Mouse (Mus musculus) brain, embryonic 18.5 days (tissue): ENCODE data around the gene Hoxd12.

Experiments used
- DNase-seq: peaks from one replicate; pipeline ENCODE4 v3.0.0-alpha.2; 2012; ENCODE audit warnings: low read depth, low spot score

Gene Hoxd12

DNA sequence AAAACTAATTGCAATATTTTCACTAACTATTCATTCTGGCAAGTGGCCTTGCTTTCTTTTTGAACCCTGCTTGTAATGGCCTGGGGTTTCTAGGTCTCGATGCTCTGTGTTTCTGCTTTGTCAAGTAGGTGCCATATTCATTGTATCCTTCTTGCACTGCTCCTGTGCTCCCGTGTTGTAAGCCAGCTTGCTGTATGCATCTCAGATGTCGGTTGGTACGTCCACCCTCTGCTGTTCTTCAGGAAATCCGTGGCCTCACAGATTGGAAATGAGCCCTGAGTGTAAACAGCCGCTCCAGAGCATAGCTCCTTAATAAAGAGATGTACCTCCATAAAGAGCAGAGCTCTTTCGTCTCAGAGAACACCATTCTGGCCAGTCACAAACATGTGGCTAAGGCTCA is 32.8 kb downstream of the Hoxd12 start:
- no peak for DNase-seq

DNA sequence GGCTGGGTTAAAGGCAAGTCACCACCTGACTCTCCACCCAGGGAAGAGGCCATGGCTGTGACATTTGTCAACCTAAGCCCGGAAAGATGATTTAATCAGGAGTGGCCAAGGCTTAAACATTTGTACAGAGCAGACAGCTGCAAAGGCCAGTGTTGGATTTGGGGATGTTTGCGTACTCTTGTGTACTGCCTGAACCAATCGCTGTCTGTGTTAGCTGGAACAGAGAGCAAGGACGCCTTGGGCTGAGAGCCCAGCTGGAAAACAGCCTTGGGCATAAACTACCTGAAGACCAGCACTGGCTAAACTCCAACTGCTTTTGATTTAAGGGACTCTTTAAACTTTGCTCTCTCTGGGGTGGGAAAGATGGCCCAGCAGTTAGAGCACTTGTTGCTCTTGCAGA is 33.9 kb downstream of the Hoxd12 start:
- DNase-seq, result no peak

DNA sequence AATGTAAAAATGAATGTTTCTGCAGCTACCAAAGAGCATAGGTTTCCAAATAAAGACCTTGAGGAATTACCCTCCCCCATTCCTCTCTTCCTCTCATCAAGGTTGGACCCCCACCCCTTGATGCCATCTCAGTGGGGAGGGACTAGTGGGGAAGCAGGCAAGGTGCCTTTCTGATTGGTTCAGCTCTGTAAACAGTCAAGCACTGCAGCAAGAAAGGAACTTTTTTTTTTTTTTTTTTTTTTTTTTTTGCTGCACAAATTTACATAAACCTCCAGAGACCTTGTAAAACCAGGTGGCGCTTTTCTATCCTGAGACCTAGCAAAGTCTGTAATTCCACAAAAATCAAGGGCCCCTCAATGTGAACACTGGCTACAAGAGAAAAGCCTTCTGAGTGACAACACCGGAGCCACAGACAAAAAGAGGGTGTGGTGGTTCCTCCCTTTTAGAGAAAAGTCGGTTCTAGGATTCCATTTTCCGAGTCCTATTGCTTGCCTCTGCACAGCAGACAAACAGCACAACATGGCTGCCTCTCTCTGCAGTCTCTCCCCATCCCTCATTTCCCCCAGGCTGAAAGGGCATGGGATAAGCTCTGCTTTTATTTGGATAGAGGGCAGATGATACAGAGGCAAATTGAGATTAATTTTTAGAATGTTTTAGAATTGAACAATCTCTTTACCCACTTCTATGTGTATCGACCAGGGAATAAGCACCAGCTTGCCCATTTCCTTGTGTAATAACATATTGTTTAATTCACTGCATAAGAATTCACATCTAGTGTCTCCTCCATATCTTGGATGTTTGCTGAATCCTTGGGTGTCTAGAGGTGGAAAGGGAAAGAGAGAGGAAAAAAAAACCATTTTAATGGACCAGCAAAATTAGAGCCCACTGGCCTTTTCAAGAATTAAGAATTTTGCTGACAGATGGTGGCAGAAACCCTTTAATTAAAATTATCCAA is 34.9 kb downstream of the Hoxd12 start:
- no peak for DNase-seq

DNA sequence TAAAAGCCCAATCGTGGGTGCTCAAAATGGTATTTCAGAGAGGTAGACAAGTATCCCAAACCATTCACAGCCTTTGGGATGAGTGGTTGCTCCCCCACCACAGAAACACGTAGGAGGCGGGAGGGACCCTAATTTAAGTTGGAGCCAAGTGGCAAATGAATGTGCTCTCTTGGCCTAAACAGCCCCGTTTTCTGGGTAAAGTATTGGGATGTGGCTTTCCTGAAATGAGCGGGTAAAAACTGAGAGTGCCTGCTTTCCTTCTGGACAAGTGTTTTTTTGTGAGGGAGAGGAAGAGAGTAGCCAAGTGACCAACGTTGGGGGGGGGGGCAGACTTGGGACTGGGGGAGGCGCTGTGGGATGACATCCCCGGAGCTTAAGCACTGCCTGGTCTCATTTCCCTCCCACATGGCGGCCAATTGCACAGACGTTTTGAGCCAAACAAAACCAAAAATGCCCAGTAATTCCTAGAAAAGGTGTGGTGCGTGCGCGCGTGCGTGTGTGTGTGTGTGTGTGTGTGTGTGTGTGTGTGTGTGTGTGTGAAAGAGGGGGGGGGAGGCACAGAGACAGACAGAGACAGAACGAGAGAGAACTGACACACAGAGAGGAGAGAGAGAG is 36.2 kb downstream of the Hoxd12 start:
- no peak for DNase-seq

DNA sequence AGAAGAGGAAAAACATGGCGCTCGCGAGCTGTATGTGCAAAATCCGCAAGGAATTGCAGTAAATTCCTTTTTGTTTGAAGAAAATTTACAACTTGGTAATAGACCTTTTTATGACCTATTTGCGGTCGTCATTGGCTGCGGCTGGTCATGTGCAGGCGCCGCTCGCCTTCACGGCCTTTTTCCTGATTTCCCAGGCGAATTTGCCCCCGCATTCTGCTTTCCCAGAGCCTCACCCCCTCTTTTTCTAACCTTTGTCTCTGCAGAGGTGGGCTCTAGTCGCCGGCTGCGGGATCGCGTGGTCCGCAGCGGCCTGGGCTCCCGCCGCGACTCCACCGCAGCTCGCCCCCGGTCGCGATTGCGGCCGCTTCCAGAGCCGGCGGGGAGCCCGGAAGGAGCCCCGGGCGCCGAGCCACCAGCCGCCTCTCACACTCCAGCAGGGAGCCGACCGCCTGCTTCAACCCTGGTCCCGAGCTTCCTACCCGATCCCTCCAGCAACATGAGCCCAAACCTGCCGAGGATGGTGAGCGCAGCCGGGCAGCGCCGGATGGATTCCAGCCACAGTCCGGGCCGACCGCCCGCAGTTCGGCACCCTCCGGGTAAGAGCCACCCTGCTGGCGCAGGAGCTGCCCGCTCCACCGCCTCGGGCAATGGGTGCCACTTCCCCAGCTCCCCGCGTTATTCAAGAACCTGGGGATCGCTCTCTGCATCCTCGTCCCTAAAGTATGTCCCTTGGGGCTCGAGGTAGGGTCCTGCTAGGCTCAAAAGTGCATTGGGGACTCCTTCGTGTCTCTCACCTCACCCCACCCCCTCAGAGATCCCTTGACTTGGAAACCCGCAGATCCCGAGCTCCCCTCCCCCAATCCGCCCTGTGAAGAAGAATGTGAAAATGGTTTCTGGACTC is 37.2 kb downstream of the Hoxd12 start, which contains the start of the genes Hoxd3 and Hoxd4:
Hoxd3 (plus strand) TSS at position 207 of the 901 bp plus-strand sequence.
Hoxd4 (plus strand) TSS at position 209 of the 901 bp plus-strand sequence.
- no peak for DNase-seq

DNA sequence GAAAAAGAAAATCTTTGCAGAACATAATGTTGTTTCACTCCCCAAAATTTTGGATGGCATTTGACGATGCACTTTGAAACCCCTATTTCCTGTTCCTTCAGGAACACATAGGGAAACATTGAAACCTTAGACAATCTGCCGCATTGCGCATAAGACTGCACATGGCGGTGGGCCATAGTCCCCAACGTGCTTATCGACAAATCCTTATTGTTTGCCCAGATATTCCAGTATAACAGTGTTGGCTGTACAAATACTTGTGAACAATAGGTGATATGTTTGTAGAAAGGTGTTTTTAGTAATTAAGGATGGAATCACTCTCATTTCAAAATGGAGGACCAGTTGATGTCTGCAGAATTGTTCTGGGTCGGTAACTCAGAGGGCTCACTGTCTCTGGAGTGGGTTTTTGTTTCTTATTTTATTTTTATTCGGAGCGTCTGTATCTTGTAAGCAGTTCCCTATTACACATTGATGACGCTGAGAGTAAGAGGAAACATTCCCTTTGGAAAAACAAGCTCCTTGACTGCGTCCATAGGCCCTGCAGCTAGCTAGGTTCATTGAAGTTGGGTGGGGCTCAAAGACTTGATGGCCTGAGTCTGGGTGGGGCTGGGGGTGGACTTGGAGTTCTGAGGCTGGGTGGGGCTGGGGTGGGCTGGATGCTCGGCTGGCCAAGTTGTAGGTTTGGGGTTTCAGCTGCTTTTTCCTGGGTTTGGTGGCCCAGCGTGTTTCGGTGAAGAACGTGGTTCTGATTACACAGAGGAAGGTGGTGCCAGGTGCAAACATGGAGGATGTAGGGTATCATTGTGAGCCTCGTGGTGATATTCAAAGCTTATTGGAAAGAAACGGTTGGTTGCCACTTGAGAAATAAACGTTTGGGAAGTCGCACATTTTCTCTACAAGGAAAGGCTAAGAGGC is 38.7 kb downstream of the Hoxd12 start:
- DNase-seq, result no peak

DNA sequence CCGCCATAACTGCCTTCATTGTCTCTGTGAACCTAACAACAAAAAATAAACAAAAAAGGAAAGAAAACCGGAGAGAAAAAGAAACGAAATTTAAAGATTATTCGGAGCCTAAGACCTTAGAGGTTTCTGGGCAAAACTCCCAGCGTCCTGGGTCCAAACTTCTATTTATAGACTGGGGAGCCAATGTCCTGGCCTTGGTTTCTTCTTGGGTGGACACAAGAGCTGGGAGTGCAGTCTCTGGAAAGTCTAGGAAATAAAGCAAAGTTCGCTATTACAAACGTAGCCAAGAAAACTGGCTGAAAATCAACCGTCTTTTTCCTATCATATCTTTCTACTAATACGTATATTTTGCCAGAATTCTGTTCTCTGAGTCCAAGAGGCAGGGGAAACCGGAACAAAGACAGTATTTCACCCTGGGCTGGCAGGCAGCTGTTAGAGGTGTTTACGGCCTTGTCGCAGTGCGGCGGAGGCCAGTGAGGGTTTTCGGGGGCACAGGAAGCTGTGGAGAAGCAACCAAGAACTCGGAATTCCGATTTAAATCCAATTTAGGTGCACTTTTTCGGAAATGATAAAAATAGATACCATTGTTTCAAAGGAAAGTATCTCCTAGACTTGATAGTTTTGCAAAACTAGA is 39.5 kb downstream of the Hoxd12 start:
- DNase-seq, result no peak

DNA sequence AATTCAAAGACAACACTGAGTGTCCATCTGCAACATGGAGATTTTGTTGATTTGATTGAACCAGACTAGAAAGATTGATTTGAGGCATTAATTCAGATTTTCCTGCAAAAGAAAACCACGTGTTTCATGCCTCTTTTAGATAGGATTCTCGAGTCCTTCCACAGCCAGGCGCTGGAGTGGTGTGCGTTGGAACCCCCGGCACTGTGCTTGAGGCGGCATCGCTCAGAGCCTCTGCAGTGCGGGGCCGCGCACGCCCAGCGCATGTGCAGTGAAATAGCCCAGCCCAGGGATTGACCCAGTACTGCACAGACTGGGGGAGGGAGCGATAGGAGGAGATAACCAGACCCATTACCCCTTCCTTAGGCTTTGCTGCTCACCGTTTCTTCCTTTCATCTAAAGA is 40.1 kb downstream of the Hoxd12 start:
- DNase-seq, result no peak

DNA sequence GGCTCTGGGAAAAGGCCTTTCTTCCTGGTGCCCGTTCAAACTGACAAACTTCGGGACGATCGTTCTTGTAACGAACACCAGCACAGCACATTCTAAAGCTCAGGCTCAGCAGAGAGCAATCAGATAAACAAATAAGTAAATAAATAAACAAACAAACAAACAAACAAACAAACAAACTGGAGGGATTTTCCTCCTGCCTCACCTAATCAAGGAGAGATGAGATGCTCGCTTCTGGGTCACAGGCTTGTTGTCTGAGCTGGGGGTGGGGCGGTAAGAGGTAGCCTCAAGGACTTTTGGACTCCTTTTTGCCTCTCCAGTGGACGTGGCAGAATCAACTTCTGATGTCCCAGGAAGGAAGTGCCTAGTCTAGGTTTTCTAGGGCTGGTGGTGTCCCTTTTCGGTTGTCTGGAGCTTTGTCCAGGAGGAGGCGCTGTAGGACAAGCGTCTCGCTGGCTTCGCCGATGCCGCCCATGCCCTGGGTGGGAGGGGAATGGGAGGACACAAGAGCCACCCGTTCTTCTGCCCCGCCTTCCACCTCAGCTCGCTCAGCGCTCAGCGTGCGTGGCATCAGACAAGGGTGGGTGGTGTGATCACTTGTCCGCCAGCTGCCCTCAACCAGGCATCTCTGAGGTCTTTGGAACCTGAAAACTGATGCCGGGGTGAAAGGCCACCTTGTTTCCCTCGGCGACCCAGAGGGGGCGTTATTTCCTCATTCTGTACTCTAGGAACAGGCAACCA is 40.9 kb downstream of the Hoxd12 start:
- no peak for DNase-seq

DNA sequence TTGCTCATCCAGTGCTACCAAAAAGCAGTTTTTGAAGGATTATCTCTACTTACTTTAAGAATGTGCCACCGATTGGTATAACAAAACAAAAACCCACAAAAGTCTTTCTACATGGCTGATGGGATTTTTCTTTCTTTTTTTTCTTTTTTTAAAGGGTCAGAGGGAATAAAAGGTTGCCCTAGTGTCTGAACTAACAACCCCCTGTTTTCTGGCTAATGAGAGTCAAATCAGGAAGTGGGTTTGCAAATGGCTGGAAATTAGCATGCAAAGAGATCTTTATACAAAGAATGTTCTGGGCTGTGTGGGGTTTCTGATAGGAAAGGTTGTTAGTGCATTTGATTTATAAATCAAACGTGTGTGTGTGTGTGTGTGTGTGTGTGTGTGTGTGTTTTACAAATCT is 45.6 kb downstream of the Hoxd12 start:
- DNase-seq, result no peak

DNA sequence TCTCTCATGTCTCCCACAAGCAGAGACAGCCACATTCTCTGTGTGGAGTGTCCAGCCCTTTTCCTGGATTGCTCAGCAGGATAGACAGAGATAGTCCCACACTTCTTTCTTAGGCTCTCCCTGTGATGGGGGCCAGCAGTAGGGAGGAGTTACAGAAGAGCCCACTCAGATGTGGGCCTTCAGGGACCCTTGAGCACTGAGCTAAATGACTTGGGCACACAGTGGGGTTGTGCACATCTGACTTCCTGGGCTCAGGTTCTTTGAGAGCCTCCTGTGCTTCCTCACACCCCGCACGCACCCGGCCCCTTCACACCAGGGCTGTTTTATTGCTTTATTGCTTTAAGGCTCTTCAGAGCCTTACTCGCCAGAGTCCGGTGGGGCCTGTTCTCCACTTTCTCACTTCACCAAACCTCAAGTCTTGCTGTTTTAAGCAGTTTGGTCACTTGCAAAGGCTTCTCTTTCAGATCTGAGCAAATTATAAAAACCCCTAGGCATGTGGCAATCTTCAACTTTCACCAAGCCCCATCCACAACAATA is 46.2 kb downstream of the Hoxd12 start:
- no peak for DNase-seq

DNA sequence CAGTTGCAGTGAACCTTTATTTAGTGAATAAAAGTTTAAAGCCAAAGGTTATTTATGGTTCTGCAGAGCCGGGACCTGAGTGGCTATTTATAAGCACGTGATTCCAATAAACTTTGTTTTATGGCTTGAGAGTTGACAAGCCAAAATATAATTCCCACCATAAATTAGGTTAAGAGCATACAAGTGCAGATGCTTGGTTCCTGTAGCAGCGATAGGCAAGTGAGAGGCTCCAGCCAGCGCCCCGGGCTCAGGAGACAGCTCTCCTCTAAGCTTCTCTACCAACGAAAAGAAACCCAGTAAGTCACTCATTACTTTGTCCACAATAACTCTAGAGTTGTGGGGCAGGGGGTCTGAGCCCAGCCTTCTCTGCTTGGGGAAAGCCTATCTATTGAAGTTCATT is 47.1 kb downstream of the Hoxd12 start:
- no peak for DNase-seq

DNA sequence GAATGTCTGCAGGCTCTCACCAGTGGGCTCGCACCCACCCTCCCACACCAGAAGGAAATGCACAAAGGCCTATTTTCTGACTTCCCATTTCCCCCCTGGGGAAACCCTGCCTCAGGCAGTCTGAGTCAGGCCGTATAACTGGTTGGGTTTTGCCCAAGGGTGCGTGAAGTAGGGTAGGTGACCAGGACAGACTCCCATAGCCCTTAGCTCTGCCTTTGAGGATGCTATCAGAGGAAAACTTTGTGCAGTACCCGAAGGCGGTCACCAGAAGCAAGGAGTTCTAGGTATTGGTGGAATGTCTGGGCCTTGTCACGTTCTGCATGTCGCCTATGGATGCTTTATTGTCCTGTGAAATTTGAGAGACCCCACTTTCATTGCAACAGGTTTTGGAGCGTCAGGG is 48.1 kb downstream of the Hoxd12 start:
- DNase-seq, result no peak

DNA sequence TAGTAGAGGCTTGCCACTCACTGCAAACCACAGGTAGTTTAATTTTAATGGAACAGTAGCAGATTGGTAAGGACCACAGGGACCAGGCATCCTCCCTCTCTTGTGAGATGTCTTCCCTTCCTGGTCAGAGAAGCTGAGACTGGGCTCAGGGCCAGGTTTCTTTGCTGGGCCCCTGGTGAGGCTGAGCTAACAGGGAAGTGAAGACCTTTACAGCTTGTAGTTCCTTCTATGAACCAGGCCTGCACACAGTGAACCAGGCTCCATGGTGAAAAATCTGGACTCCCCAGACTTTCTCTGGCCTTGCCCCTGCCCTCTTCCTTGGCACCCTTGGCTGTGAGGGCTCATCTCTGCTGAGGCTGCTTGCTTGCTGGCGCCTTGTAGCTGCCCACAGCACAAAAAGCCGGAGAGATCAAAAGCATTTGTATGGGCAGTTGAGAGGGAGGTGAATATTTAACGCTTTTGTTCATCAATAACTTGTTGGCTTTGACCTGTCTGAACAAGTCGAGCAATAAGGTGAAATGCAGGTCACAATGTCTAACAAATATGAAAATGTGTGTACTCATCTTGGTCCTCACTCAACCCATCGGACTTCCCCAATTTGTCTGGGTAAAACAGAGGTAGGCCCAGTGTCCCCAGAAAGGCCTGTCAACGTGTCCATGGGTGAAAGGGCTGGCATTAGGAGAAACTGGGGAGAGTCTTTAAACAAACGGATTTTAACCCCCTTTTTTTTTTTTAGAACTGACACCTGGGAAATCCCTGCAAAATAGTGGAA is 49.6 kb downstream of the Hoxd12 start:
- no peak for DNase-seq

DNA sequence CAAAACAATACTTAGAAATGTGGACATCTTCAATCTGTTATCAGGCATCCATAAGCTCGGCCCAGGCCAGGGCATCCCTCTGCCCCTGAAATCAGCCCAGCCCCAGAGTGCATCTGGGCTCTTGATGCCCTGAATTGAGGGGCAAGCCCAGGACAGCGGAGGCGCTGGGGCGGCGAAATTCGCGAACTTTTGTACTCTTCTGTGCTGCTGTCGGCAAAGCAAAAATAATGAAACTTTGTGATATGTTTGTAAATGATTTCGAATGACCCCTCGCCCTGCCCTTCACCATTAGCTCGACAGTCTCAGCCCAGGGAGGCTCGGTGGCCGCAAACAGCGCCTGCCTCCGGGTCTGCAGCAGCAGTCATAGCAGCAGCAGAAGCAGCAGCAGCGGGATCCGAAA is 50.4 kb downstream of the Hoxd12 start:
- no peak for DNase-seq

DNA sequence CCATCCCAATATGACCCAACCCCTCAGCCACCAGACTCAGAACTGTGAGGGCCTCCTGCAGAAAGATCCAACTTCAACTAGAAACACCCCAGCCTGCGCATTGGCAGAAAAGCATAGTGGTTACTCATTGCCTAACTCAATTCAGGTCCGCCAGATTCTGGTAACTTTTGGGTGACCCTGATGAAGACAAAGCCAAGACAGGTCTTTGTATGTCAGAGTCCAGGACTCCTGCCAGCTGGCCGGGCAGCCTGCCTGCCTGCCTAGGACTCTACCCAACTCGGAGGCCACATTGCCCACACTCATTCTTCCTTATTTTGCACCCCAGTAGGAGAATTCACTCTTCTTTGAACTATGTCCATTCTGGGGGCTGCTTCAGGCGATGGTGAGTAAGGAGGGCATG is 51.7 kb downstream of the Hoxd12 start, which contains the start of gene Gm28230:
Gm28230 (plus strand) TSS at position 178 of the 400 bp plus-strand sequence.
- DNase-seq, result no peak

DNA sequence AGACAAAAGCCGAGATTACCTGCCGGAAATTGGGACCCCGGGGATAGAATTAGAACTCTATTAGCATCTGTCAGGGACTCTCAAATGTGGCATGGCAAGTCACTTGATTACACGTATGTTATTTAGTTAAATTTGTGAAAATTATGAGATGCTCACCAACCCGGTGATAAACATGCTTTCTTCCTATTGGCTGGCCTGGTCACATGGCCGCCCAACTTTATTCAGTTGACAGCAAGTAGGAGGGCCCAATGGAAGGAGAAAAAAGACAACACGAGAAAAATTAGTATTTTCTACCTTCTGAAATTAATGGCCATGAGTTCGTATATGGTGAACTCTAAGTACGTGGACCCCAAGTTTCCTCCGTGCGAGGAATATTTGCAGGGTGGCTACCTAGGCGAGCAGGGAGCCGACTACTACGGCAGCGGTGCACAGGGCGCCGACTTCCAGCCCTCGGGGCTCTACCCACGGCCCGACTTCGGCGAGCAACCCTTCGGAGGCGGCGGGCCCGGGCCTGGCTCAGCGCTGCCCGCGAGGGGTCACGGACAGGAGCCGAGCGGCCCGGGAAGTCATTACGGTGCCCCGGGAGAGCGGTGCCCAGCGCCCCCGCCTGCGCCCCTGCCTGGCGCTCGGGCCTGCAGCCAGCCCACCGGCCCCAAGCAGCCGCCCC is 52.3 kb downstream of the Hoxd12 start:
- DNase-seq, result no peak
